Mouse (Mus musculus) MEL (cell line): ENCODE results near the gene Pold1. TPM values are rescaled to one million over a fixed set of nuclear protein-coding genes. Genes with fewer than 3 reads are reported as not detected.

ENCODE experiments used
- DNase-seq: peaks from one replicate; pipeline ENCODE4 v3.0.0; 2011; ENCODE audit warnings: low read depth, low spot score
- H3K27ac ChIP-seq: 2 replicates; pipeline ENCODE4 v1.5.1; 2012; ENCODE audit warnings: low read depth, mild to moderate bottlenecking, control low read depth, low read length, moderate library complexity; ENCODE audit not compliant: control insufficient read depth
- H3K27me3 ChIP-seq, 2 experiments: fragments of 150-350 bp in 1 of 2; sonication (generic) in 1 of 2; 2 replicates each; pipeline ENCODE4 v1.6.1; 2012; ENCODE audit warnings: low read length in 2 of 2, mild to moderate bottlenecking in 2 of 2, improper control_type of control experiment in 1 of 2, moderate library complexity in 1 of 2; ENCODE audit not compliant: insufficient read depth in 2 of 2, control insufficient read depth in 1 of 2
- H3K36me3 ChIP-seq, 2 experiments: 2 replicates each; pipeline ENCODE4 v1.6.1; 2012 to 2014; ENCODE audit warnings: low read length in 2 of 2, improper control_type of control experiment in 1 of 2, inconsistent platforms in 1 of 2, mild to moderate bottlenecking in 1 of 2; ENCODE audit not compliant: insufficient read depth in 2 of 2, control insufficient read depth in 1 of 2
- H3K4me1 ChIP-seq, 2 experiments: fragments of 150-350 bp in 1 of 2; sonication (generic) in 1 of 2; 2 replicates each; pipeline ENCODE4 v1.6.1; 2012; ENCODE audit warnings: low read length in 2 of 2, improper control_type of control experiment in 1 of 2, mild to moderate bottlenecking in 1 of 2; ENCODE audit not compliant: insufficient read depth in 2 of 2, control insufficient read depth in 1 of 2
- H3K4me3 ChIP-seq, 2 experiments: fragments of 150-350 bp in 1 of 2; sonication (generic) in 1 of 2; 2 replicates each; pipeline ENCODE4 v1.5.1; 2012; ENCODE audit warnings: low read depth in 2 of 2, low read length in 2 of 2, mild to moderate bottlenecking in 2 of 2, moderate library complexity in 2 of 2, control low read depth in 1 of 2, improper control_type of control experiment in 1 of 2; ENCODE audit not compliant: control insufficient read depth in 1 of 2, insufficient read depth in 1 of 2
- H3K79me2 ChIP-seq: 2 replicates; pipeline ENCODE4 v1.6.1; 2012; ENCODE audit warnings: mild to moderate bottlenecking, low read length, moderate library complexity; ENCODE audit not compliant: control insufficient read depth, poor library complexity, insufficient read depth
- H3K9ac ChIP-seq: 2 replicates; pipeline ENCODE4 v1.6.1; 2012; ENCODE audit warnings: low read depth, mild to moderate bottlenecking, control low read depth, low read length, moderate library complexity; ENCODE audit not compliant: control insufficient read depth, poor library complexity, severe bottlenecking
- H3K9me3 ChIP-seq: fragments of 150-350 bp; sonication (generic); replicated peaks from 2 replicates; pipeline ENCODE4 v1.6.1; 2012; ENCODE audit warnings: mild to moderate bottlenecking, low read length, improper control_type of control experiment, moderate library complexity; ENCODE audit not compliant: insufficient read depth
- BHLHE40 ChIP-seq: IDR thresholded peaks from 2 replicates; pipeline ENCODE4 v1.6.1; 2012; ENCODE audit warnings: low read depth, mild to moderate bottlenecking, inconsistent platforms, low read length, improper control_type of control experiment, borderline replicate concordance
- CHD2 ChIP-seq: IDR thresholded peaks from 2 replicates; pipeline ENCODE4 v1.6.1; 2011; ENCODE audit warnings: low read length, improper control_type of control experiment
- ELF1 ChIP-seq: IDR thresholded peaks from 2 replicates; pipeline ENCODE4 v1.6.1; 2014; ENCODE audit warnings: low read depth, mild to moderate bottlenecking, inconsistent platforms, low read length, improper control_type of control experiment, moderate library complexity
- EP300 ChIP-seq, 2 experiments: IDR thresholded peaks; 2 replicates each; pipeline ENCODE4 v1.6.1; 2011; ENCODE audit warnings: improper control_type of control experiment in 2 of 2, low read length in 2 of 2, low read depth in 1 of 2, mild to moderate bottlenecking in 1 of 2
- ETS1 ChIP-seq: IDR thresholded peaks from 2 replicates; pipeline ENCODE4 v1.6.1; 2012; ENCODE audit warnings: low read depth, mild to moderate bottlenecking, inconsistent platforms, low read length, improper control_type of control experiment, moderate library complexity
- GABPA ChIP-seq: IDR thresholded peaks from 2 replicates; pipeline ENCODE4 v1.6.1; 2012; ENCODE audit warnings: low read depth, mild to moderate bottlenecking, inconsistent platforms, low read length, improper control_type of control experiment, moderate library complexity
- GATA1 ChIP-seq: IDR thresholded peaks from 2 replicates; pipeline ENCODE4 v1.6.1; 2011; ENCODE audit warnings: low read depth, low read length, improper control_type of control experiment
- HCFC1 ChIP-seq: IDR thresholded peaks from 2 replicates; pipeline ENCODE4 v1.6.1; 2012; ENCODE audit warnings: low read depth, mild to moderate bottlenecking, inconsistent platforms, low read length, improper control_type of control experiment, moderate library complexity
- JUND ChIP-seq: IDR thresholded peaks from 2 replicates; pipeline ENCODE4 v1.6.1; 2011; ENCODE audit warnings: low read depth, mild to moderate bottlenecking, improper control_type of control experiment, low read length
- KAT2A ChIP-seq: conservative IDR thresholded peaks from 2 replicates; pipeline ENCODE4 v1.6.1; 2012; ENCODE audit warnings: low read depth, low read length, improper control_type of control experiment, inconsistent platforms
- MAFK ChIP-seq: IDR thresholded peaks from 2 replicates; pipeline ENCODE4 v1.6.1; 2011; ENCODE audit warnings: low read depth, mild to moderate bottlenecking, low read length, improper control_type of control experiment, borderline replicate concordance
- MAX ChIP-seq: IDR thresholded peaks from 2 replicates; pipeline ENCODE4 v1.6.1; 2011; ENCODE audit warnings: low read length, improper control_type of control experiment
- MEF2A ChIP-seq: IDR thresholded peaks from 2 replicates; pipeline ENCODE4 v1.6.1; 2014; ENCODE audit warnings: low read depth, mild to moderate bottlenecking, inconsistent platforms, low read length, improper control_type of control experiment; ENCODE audit not compliant: poor library complexity, insufficient replicate concordance, severe bottlenecking; ENCODE audit errors: extremely low read depth
- MXI1 ChIP-seq: IDR thresholded peaks from 2 replicates; pipeline ENCODE4 v1.6.1; 2011; ENCODE audit warnings: mild to moderate bottlenecking, low read depth, low read length, improper control_type of control experiment
- MYB ChIP-seq: IDR thresholded peaks from 2 replicates; pipeline ENCODE4 v1.6.1; 2011; ENCODE audit warnings: mild to moderate bottlenecking, low read depth, low read length, improper control_type of control experiment
- MYC ChIP-seq: IDR thresholded peaks from 2 replicates; pipeline ENCODE4 v1.6.1; 2011; ENCODE audit warnings: low read depth, mild to moderate bottlenecking, low read length, improper control_type of control experiment, moderate library complexity
- NELFE ChIP-seq: IDR thresholded peaks from 2 replicates; pipeline ENCODE4 v1.6.1; 2011; ENCODE audit warnings: low read depth, low read length, improper control_type of control experiment
- NRF1 ChIP-seq: IDR thresholded peaks from 2 replicates; pipeline ENCODE4 v1.6.1; 2014; ENCODE audit warnings: low read depth, mild to moderate bottlenecking, inconsistent platforms, low read length, improper control_type of control experiment, moderate library complexity; ENCODE audit not compliant: poor library complexity, insufficient read depth, severe bottlenecking
- POLR2A ChIP-seq, 2 experiments: IDR thresholded peaks; 2 replicates each; pipeline ENCODE4 v1.6.1; 2011 to 2012; ENCODE audit warnings: low read length in 2 of 2, mild to moderate bottlenecking in 2 of 2, control low read depth in 1 of 2, improper control_type of control experiment in 1 of 2, low read depth in 1 of 2, moderate library complexity in 1 of 2; ENCODE audit not compliant: control insufficient read depth in 1 of 2, insufficient read depth in 1 of 2, poor library complexity in 1 of 2
- POLR2AphosphoS2 ChIP-seq: IDR thresholded peaks from 2 replicates; pipeline ENCODE4 v1.6.1; 2011; ENCODE audit warnings: low read length, improper control_type of control experiment
- POLR2AphosphoS5 ChIP-seq: IDR thresholded peaks from 2 replicates; pipeline ENCODE4 v1.6.1; 2012; ENCODE audit warnings: low read depth, borderline replicate concordance, mild to moderate bottlenecking, inconsistent platforms, low read length, moderate library complexity, mixed read lengths
- RAD21 ChIP-seq: IDR thresholded peaks from 2 replicates; pipeline ENCODE4 v1.6.1; 2011; ENCODE audit warnings: mild to moderate bottlenecking, low read depth, low read length, improper control_type of control experiment
- RCOR1 ChIP-seq: IDR thresholded peaks from 2 replicates; pipeline ENCODE4 v1.6.1; 2012; ENCODE audit warnings: low read depth, mild to moderate bottlenecking, inconsistent platforms, low read length, improper control_type of control experiment
- SIN3A ChIP-seq: IDR thresholded peaks from 2 replicates; pipeline ENCODE4 v1.6.1; 2012; ENCODE audit warnings: low read length, improper control_type of control experiment, inconsistent platforms
- SMC3 ChIP-seq: IDR thresholded peaks from 2 replicates; pipeline ENCODE4 v1.6.1; 2011; ENCODE audit warnings: low read depth, low read length, improper control_type of control experiment
- TAL1 ChIP-seq: IDR thresholded peaks from 2 replicates; pipeline ENCODE4 v1.6.1; 2012; ENCODE audit warnings: mild to moderate bottlenecking, inconsistent platforms, low read length, moderate library complexity, mixed read lengths
- TBP ChIP-seq: IDR thresholded peaks from 2 replicates; pipeline ENCODE4 v1.8.0; 2011; ENCODE audit warnings: low read depth, low read length, improper control_type of control experiment
- TCF12 ChIP-seq: IDR thresholded peaks from 2 replicates; pipeline ENCODE4 v1.6.1; 2014; ENCODE audit warnings: low read depth, mild to moderate bottlenecking, inconsistent platforms, low read length, improper control_type of control experiment, moderate library complexity
- UBTF ChIP-seq: IDR thresholded peaks from 2 replicates; pipeline ENCODE4 v1.6.1; 2012; ENCODE audit warnings: low read depth, mild to moderate bottlenecking, inconsistent platforms, low read length, improper control_type of control experiment, moderate library complexity, borderline replicate concordance; ENCODE audit not compliant: insufficient read depth
- USF1 ChIP-seq: IDR thresholded peaks from 2 replicates; pipeline ENCODE4 v1.6.1; 2014; ENCODE audit warnings: low read depth, mild to moderate bottlenecking, inconsistent platforms, low read length, improper control_type of control experiment, moderate library complexity
- USF2 ChIP-seq, 2 experiments: IDR thresholded peaks; 2 replicates each; pipeline ENCODE4 v1.6.1; 2011 to 2012; ENCODE audit warnings: improper control_type of control experiment in 2 of 2, low read length in 2 of 2, borderline replicate concordance in 1 of 2, inconsistent platforms in 1 of 2, low read depth in 1 of 2, mild to moderate bottlenecking in 1 of 2; ENCODE audit not compliant: insufficient read depth in 1 of 2
- ZC3H11A ChIP-seq: IDR thresholded peaks from 2 replicates; pipeline ENCODE4 v1.6.1; 2012; ENCODE audit warnings: low read depth, mild to moderate bottlenecking, inconsistent platforms, low read length, improper control_type of control experiment
- ZKSCAN1 ChIP-seq: IDR thresholded peaks from 2 replicates; pipeline ENCODE4 v1.6.1; 2012; ENCODE audit warnings: low read depth, mild to moderate bottlenecking, inconsistent platforms, low read length, improper control_type of control experiment, moderate library complexity
- ZMIZ1 ChIP-seq: IDR thresholded peaks from 2 replicates; pipeline ENCODE4 v1.6.1; 2012; ENCODE audit warnings: low read depth, mild to moderate bottlenecking, inconsistent platforms, low read length, improper control_type of control experiment, moderate library complexity
- ZNF384 ChIP-seq: IDR thresholded peaks from 2 replicates; pipeline ENCODE4 v1.6.1; 2012; ENCODE audit warnings: low read depth, mild to moderate bottlenecking, inconsistent platforms, low read length, improper control_type of control experiment
- polyA plus RNA-seq, 2 experiments: library from polyadenylated mRNA; stranded (reverse) in 1 of 2; unstranded in 1 of 2; fragments of >175 nt in 1 of 2; fragments of >200 nt in 1 of 2; gene quantifications; 2 replicates each; pipeline versions ENCODE4 v1.2.1 to v1.2.4; 2012; ENCODE audit warnings: low replicate concordance in 2 of 2, low read depth in 1 of 2; ENCODE audit not compliant: insufficient read length in 2 of 2, insufficient read depth in 1 of 2, missing spikeins in 1 of 2
- total RNA-seq: library from RNA; depleted of rRNA; stranded (reverse); fragments of 300-350 nt; gene quantifications from 2 replicates; pipeline ENCODE4 v1.2.3, GENCODE M21; 2012; rRNA removed

Gene Pold1
- total RNA-seq (82.6 and 87.8 TPM in 2 replicates), polyA plus RNA-seq (100 to 1,000 TPM in 1 of 2 experiments, not detected in 1; 104 TPM)

GRCm38 (mm10) chr7:44548497-44549087, at the start of gene Pold1:
TSS of gene Pold1 (minus strand) at chr7:44548849.
- Histone ChIP-seq H3K4me3 (peak within 1 kb of the TSS; percentile 71 to 78), H3K36me3 (no peaks in the 10 kb centered on the region; a peak in 2 of 4 replicates), H3K9ac (peak within 1 kb of the TSS; percentile 94), H3K27me3 (no peaks in the 10 kb centered on the region), H3K4me1 (peaks cover 0 to 17% of the 10 kb centered on the region in 2 experiments; a peak in 3 of 4 replicates), H3K9me3 (no peaks in the 10 kb centered on the region), H3K79me2 (peaks cover 32% of the 10 kb centered on the region), H3K27ac (peak within 1 kb of the TSS; percentile 94)
- peak; percentile 99 for DNase-seq
- TF ChIP-seq MXI1 (peak; percentile 62), TAL1 (no peak), CHD2 (no peak), POLR2AphosphoS2 (peak; percentile 93), MEF2A (no peak), JUND (no peak), SMC3 (peak; percentile 56), SIN3A (peak; percentile 60; the same call in 1 of the 2 replicates), BHLHE40 (no peak), GATA1 (no peak), NRF1 (peak; percentile 86), GABPA (no peak), EP300 (IDR thresholded peaks at IDR 0.05; ENCODE audit: low read depth in 1 of 2, low read length in 2 of 2) (no peak), MAX (no peak), ETS1 (0 out of 2 replicates have a peak, but pooled peaks have one; percentile 22), RCOR1 (no peak), HCFC1 (peak; percentile 82), ZNF384 (no peak), ZC3H11A (peak; percentile 31; the same call in 1 of the 2 replicates), TCF12 (peak; percentile 8; the same call in 1 of the 2 replicates), POLR2AphosphoS5 (no peak), MYC (peak; percentile 28; the same call in 1 of the 2 replicates), MAFK (no peak), USF2 (IDR thresholded peaks at IDR 0.05; ENCODE audit: borderline replicate concordance in 1 of 2, insufficient read depth in 1 of 2, low read depth in 1 of 2, low read length in 2 of 2) (no peak), KAT2A (no peak; the same call in 1 of the 2 replicates), MYB (no peak), USF1 (peak; percentile 26; the same call in 1 of the 2 replicates), ZKSCAN1 (no peak), NELFE (no peak; the same call in 1 of the 2 replicates), UBTF (no peak), RAD21 (peak; percentile 64), ZMIZ1 (0 out of 2 replicates have a peak, but pooled peaks have one; percentile 25), ELF1 (peak; percentile 74), TBP (peak; percentile 8; the same call in 1 of the 2 replicates), POLR2A (IDR thresholded peaks at IDR 0.05; ENCODE audit: control insufficient read depth in 1 of 2, insufficient read depth in 1 of 2, low read depth in 1 of 2, low read length in 2 of 2, poor library complexity in 1 of 2) (peak; percentile 67 to 85)
